Mouse (Mus musculus) adrenal gland, adult 8-10 months (tissue): ENCODE measurements at regions not wholly inside any gene's neighbourhood (a gene's known extent, or its start where the extent isn't known, plus 50 kb on each side); places are given as distances from the start of the nearest gene placed in this dataset.
"Not testable (repeated sequence)": the region's sequence is repeated elsewhere in the genome, so short reads cannot be mapped to it uniquely, and the experiment has no call there.

Source experiments
- DNase-seq: peaks from one replicate; pipeline ENCODE4 v3.0.0; 2022

DNA sequence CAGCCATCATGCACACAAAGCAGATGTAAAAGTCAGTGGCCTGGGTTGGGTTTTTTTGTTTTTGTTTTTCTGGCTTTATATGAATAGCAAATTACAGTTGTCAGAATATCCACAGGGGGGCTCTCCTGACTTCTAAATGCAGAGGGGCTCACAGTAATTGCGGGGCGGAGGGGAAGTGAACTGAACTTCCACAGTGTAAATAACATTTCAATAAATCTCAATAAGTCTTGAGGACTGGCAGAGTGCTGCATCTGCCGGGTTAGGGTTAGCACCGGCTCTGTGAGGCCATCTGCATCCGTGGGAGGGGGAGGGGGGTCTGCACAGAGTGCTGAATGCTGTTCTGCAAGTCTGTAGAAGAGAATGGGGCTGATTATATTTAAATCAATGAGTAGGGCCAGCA is 50.3 kb upstream of the Arl4c start:
- DNase-seq, result no peak

DNA sequence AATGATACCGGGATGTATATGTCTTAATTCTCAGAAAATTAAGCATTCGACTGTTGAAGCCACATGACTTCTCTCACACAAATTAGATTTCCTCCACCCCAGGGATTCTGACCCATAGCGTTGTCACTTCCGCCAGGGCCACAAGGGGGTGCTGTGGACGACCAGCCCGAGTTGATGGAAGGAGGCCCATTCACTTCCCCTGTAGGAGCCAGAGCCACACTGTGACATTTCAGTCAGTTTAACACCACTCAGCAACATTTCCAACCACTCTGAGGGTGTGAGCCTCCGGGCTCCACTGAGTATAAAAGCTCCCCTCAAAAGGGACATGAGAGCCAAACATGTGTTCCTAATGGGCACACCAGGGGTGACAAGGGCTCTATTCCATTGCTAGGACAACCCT is 54.6 kb upstream of the Arl4c start:
- no peak for DNase-seq

DNA sequence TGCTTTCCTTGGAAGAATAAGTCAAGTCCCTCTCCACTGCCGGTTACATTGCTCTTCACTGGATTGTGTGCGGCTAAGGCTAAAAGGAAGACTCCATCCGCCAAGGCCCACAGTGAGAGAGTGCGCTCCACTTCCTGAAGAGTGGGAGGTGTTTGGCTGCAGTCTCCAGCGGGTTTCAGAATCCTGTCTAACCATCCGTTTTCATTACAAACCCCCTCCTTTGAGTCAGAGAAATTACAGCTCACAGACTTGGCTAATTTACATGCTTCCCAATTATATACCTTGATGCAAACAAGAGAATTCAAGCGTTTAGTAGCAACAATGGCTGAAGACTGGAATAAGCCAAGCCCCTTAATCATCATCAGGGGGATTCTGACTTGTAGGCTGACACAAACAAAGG is 55.1 kb upstream of the Arl4c start:
- no peak for DNase-seq

DNA sequence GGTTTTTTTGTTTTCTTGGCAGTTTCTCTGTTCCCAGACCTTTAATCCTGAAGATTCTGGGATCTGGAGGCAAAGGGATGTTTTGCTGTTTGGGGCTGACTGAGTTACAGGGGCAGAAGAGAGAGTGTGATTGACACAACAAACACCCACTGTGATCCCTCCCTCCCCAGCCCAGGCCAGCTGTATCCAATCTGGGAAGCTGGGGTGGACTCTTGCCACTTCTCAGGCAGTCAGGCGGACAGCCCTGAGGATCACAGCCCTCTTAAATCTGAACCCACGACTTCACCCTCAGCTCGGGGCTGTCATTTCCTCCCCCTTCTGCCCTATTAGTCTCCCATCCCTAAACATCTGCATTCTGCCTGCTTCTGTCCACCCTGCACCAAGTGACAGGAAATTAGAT is 55.7 kb upstream of the Arl4c start:
- no peak for DNase-seq

DNA sequence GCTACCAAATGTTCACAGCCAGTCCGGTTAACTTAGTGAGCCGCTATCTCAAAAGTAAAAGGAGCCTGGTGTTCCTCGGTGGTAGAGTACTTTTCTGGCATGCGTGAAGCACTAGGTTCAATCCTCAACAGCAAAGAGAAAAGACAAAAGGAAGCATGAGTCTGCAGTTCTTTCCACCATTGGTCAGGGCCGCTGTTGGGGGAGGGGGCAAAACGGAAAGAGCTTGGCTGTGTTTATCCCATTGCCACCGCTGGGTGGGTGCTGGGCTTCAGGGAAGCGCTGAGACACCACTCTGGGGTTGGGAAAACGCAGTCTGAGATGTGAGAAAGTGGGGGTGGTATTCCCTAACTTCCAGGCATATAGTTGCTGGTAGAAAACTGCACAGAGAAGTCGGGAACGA is 58.6 kb upstream of the Arl4c start:
- no peak for DNase-seq

DNA sequence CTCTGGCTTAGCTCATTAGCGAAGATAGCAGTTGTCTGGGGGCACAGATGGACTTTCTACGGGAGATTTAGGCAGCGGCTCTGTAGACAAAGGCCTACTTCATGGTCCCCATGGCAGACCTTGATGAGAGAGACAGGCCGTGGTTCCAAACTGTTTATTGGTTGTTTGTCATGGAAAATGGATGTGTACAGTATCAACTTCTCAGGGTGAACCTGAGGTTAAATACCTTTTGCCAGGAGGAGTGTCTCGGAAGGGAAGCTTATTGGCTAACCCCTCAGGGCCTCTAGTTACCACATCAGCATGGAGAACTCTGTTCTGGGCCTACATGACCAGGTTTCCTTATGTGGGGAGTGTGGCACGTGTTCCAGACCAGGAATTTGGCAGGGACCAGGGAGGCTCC is 59.1 kb upstream of the Arl4c start:
- DNase-seq, result no peak

DNA sequence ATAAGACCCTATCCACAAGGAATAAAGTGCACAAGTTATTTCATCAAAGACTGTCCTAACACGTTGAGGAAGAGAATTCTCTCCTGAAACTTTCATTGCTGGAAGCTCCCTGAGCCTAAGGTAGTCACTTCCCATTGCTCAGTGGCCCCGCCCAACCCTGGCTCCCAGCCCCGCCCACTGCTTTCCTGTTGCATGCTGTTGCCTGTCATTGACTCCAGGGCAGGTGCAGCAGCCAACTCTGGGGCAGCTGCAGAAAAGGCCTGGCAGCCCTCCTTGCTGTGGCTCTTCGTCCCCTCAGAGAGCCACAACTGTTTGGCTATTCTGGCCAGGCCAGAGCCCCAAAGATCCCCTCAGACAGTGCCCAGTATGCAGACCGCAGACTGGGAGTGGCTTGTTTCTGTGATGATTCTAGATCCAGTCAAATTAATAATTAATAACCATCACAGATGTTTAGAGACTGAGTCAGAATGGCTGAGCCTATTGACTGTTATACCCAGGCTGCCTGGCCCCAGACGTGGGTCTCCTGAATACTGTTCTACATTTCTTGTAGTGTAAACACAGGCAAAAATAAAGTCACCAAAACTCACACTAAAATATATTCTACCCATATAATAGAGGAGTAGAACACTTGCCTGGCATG is 61.8 kb upstream of the Arl4c start:
- DNase-seq, result no peak

DNA sequence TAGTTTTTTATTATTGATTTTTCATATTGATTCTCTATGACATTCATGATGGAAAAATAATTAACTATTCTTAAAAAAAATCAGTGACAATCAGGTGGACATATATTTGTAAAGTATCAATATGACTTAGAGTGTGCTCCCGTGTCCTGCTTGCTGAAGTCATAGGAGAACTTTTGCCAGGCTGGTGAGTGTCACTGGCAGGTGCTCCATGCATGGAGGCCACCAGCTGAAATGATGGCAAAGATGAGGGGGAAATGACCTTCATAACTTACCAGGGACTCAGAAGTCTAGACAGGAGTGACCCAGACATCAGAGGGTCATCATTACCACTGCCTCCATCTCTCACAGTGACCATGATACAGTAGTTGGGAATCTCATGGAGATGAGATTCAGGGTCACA is 62.5 kb upstream of the Arl4c start:
- no peak for DNase-seq

DNA sequence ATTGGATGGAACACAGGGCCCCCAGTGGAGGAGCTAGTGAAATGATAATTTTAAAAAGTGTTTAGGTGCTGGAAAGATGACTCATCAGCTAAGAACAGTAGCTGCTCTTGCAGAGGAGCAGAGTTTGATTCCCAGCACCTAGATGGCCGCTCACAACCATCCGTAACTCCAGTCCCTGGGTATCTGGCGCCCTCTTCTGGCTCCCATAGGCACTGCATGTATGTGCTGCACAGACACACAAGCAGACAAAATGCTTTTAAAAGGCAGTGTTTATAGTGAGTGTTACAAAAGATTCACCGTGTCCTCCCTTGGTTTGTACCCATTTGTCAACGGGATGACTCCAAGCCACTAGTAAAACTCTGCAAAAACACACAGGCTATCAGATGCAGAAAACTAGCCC is 75.0 kb upstream of the Arl4c start:
- DNase-seq, result no peak

DNA sequence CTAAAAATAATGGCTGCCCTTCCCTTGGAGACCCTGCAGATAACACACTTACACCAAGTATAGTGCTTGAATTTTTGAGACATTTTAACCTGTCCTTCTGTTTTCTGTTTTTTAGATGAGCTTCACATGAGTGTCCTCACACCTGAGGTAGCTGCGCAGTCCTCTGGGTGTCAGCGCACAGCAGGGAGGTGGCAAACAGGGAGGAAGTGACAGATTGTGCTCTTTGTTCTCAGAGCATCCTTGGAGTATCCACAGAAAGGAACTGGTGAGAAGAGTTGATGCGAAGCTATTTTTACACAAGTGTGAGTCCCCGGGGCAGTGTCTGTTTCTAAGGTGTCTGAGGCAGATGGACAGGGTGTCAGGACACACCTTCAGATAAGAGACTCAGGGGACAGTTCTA is 78.2 kb upstream of the Arl4c start:
- DNase-seq, result no peak

DNA sequence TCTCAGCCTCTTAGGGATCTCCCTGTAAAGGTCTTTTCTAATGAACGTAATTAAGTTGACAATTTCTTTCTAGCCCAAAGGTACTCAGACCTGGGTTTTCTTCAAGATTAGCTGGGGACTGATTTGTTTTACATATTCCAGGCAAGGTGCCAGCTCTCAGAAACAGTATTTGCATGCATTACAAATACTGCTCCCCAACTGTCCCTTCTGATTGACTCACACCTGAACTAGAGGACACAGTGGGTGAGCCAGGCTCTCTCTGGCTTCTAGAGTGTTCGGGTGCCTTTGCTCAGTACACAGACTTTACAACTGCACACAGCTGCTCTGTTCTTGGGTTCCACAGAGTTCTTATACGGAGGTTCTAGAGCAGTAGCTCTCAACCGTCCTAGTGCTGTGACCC is 81.1 kb upstream of the Arl4c start:
- DNase-seq, result no peak

DNA sequence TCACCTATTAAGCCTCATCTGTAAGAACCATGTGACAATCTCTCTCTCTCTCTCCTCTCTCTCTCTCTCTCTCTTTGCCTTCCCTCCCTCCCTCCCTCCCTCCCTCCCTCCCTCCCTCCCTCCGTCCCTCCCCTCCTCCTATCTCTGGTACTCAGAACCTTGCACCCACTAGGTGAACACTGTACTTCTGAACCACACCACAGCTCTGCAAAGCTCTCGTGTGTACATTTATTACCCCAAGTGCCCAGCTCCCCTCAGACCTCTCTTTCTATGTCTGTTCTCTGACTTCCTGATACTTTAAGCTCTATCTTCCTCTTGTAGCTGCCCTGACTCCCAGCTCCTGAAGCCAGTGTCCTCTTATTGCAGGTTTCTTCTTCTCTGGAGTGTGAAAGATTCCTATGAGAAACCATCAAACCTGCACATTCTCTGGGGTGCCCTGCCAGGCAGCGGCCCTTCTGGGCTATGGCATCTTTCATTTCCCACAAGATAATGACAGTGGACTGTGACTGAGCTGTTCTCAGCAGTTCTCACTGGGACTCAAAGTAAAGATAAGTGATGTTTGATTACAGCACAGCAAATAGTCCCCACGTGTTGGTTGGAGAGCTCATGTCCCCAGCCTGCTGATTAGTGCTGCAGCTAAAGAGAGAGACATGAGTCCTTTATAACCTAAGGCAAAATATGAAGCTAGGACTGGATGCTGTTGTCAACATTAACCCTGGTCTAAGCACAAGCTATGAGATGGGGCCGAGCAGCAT is 83.0 kb upstream of the Arl4c start:
- no peak for DNase-seq

DNA sequence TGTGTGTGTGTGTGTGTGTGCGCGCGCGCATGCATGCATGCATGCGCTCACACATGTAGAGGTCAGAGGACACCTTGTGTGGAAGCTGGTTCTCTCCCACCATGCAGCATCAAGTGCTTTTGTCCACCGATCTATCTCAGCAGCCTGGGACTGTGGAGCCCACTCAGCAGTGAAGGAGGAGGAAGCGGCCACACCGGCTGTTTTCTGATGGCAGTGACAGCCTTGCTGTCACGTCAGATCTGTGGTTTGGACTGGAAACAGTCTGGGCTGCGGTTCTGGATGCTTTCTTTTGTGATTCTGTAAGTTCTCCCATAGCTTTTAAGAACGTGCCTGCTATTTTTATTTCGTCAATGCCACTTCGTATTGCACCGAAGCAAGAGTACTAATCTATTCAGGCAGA is 84.0 kb upstream of the Arl4c start:
- DNase-seq, result no peak

DNA sequence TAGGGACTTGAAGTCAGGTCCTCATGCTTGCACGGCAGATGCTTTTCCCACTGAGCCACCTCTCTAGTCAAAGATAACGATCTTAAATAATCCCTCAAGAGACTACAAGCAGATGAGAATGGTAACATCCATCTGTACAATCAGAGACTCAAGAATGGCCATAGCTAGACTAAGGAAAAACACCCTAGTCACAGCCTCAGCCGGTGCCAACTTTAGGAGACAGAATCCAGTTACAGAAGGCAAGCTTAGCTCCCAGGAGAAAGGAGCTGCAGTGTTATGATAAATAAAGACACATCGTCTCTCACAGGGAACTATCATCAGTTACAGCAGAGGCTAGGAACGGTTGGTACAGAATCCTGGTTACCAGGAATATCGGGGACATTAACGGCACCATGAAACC is 88.7 kb upstream of the Arl4c start:
- no peak for DNase-seq

DNA sequence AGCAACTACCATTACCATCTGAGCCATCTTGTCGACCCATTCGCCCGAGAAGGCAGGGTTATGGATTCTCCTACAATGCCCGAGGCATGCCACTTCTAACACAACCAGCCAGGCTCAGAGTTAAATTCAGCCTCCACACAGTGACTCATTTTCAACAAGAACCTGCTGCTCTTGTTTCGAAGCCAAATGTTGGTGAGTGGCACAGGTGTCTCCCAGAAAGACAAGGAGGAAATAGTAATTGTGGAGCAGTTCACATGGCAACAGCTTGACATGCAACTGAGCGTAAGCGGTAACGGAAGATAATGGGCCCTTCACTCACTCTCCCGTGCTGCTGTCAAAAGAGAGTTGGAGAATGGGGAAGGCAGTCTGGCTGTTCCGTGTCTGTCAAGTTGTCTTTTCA is 92.9 kb upstream of the Arl4c start:
- DNase-seq, result no peak

DNA sequence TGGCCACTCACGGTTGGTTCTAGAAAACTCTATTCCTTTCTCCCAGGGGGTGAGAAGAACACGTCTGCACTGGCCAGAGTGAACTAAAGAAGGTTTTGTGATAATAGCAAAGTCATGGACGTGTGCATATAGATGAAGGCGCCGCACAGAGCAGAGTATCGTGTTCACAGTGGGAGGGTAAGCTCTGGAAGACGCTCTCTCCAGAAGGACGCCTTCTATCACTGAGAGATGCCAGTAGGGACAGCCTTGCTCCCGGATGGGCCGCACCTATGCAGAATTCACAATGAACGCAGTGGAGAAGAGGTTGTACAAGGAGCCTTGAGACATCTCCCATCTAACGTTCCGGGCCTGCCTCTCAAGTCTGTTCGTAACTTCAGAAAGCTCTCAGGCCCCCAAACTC is 96.5 kb upstream of the Arl4c start:
- DNase-seq, result no peak

DNA sequence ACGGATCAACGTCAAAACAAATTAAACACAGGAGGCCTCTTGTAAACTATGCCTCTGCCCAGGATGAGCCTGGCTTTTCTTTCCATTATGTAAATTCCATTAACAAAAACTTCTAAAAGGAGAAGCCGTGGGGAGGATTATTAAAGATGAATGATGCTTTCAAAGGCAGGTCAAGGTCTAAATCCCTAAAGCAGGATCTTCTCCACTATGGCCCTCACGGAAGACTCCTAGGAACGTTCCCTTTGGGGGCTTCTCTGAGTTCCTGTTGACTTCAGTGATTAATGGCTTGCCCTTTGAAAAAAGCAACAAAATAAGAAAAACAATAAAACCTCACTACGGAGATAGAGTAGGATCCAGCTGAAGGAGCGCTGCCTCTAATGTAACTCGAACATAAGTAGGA is 96.9 kb upstream of the Arl4c start:
- DNase-seq, result no peak

DNA sequence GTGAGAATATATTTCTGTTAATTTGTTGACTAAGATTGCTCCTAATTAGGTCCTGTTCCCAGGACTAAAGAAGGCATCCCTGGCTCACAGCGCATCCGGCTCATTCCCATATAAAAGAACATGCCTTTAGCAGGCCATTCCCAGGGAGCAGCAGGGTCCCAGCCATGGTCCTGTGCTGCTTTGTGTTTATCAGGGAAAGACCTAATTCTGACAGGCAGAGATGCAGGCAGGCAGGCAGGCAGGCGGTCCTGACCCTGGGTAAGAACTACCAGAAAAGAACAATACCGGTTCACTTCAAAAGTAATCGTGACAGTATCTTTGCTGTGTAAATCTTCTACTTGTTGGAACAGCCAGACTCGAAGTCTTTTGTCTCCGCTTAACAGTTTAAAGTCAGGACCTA is 97.3 kb upstream of the Arl4c start:
- DNase-seq, result no peak

DNA sequence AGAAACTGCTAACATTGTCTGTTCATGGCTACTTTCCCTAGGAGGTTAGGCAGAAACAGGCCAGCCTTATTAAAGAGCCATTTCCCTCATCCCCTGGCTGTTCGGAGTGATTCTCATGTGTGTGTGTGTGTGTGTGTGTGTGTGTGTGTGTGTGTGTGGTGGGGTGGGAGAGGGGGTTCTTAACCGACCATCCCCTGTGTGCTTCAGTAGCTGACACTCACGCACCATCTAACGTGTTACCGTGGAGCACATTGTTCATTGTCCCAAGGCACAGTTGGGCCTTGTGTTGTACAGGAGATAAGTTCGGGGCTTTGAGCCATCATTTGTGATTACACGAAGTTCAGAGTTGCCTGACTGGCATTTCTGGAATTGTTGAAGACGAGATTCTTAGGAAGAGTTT is 97.8 kb upstream of the Arl4c start:
- DNase-seq, result no peak

DNA sequence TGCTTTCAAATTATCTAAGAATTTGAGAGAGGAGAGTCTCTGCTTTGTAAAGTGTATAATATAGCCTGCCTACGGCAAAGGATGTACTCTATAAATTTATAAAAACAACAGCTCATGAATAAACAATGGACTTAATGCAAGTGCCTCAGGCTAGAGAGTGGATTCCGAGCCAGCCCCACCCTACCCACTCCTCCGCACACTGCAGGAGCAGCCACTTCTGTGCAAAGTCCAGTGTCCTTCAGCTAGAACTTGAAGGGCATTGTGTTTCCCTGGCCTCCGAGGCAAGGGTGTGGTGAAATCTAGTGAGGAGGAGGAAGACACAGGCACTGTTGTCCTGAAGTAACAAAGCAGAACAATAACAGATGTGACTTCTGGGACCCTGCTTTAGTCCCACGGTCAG is 98.4 kb upstream of the Arl4c start:
- no peak for DNase-seq

DNA sequence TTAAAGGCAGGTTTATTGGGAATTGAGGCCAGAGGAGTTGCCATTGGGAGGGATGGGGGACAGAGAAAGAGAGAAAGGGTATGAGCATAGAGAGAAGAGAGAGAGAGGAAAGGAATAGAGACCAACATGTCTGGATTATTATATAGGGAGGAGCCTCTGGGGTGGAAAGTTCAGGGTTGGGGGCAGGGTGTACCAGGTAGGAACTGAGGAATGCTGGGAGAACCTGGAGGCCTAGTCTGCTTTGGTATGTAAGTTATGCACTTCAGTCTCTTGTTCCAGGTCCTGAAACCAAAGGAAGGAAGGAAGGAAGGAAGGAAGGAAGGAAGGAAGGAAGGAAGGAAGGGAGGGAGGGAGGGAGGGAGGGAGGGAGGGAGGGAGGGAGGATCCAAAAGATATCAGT is 99.1 kb upstream of the Arl4c start:
- DNase-seq, result not testable (repeated sequence)

DNA sequence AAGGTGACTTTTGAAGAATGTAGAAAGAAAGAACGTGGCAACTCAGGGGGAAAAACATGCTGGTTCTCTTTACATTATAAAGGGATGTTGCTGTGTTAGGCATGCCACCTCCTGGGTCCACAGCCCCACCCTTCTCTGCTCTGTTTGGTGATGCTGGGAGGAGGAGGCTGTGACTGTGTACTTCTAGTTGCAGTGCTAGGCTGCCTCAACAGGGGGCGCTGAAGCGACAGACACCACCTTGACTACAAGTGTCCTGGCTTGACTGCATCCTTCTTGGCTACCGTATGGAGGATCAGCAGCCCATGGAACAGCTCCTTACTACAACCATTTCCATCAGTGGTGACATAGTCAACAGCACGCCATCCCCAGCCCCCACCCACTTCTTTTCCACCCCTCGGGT is 104.9 kb upstream of the Arl4c start:
- DNase-seq, result peak; percentile 35

DNA sequence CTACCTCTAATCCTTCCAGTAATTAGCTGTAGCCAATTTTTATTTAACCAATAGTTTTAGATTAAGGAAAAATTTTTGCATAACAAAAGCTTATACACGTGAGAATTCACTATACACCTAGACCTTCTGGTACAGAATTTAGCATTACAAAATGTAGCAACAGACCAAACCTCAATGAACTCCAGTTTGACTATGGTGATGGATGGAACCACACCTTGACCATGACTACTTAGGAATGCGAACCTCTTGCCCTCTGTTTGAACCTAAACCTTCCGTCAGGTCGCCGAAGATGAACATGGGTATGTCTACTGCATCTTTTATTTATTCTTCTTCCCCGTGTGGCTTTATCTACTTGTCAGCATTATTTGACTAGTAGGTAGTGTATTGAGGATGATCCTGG is 105.9 kb upstream of the Arl4c start:
- DNase-seq, result no peak

DNA sequence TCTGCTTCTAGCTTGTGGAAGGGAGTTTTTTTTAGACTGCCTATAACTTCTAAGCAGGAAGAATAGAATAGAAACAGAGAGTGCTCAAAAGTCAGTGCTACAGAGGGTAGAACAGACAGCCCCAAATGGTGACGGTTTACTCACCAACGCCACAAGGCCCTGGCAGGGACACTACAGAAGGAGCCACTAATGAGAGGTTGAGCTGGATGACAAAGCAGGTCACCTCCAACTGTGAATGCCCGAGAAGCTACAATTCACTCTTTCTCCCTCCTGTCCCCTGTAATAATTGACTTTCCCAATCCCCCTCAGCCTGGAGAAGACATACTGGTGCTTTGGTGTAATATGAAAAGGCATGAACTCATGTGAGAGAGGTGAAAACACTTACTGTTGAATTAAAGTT is 106.5 kb upstream of the Arl4c start:
- DNase-seq, result no peak

DNA sequence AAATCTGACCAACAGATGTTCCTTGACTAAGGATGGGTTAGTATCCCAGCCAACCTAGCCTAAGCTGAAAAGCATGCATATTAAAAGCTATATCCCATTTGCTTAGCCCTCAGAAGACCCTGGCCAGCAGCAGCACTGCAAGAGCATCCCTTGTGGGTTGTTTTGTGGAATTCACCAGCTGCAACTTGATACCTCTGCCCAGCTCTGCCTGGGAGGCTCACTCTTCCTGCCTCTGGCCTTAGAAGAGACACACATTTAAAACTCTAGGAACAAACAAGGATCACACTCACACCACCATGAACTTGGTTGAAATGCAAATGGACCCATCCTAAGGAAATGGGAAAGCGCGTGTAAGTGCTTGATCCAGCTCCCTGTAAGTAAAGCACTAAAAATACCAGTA is 107.7 kb upstream of the Arl4c start:
- no peak for DNase-seq
